Mouse (Mus musculus): Measurements from ENCODE around the gene Fgd3. TPM values are rescaled to one million over a fixed set of nuclear protein-coding genes. Genes with fewer than 3 reads are reported as not detected.

Fgd3 gene
- polyA plus RNA-seq, 1 experiment from 2014 or later = 0.37 TPM

DNA sequence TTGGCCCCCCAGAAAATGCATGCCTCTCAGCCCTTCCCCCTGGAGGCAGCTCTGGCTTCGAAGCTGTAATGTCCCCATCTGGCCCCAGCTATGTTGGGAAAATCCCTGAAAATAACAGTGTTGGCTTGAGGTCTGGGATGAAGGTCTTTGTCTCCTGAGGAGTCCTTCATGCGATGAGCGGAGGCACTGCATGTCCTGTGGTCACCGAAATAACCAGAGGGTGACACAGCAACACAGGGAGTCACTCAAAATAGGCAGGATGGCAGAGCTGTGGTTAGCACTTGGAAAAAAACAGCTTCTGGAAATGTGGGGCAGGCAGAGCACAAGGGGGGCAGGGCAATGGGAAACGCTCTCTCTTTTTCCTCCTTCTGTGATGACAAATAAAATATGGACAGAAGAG lies 2.1 kb upstream of the Fgd3 start:
- WGBS = 77% methylated on average over 5 of the region's 5 CpGs
- Histone ChIP-seq H3K36me3 (ENCODE audit: insufficient read depth, low read length) (no peaks in the 10 kb centered on the region), H3K27ac (ENCODE audit: low read length) (no peak overlapping the region), H3K4me1 (ENCODE audit: insufficient read depth, low read depth, low read length) (no peaks in the 10 kb centered on the region; the same call in 1 of the 2 replicates), H3K9me3 (ENCODE audit: low read length) (no peaks in the 10 kb centered on the region), H3K9ac (replicated peaks; ENCODE audit: low read depth) (no peak overlapping the region), H3K27me3 (replicated peaks; ENCODE audit: insufficient read depth, low read length) (no peaks in the 10 kb centered on the region), H3K4me2 (replicated peaks; ENCODE audit: low read depth, low read length) (no peak overlapping the region), H3K4me3 (ENCODE audit: low read depth, low read length) (no peak overlapping the region)
- DNase-seq (ENCODE audit: low spot score) (no peak), ATAC-seq (no peak)
- TF ChIP-seq EP300 (IDR thresholded peaks at IDR 0.05) (no peak), CTCF (IDR thresholded peaks at IDR 0.05) (no peak)

DNA sequence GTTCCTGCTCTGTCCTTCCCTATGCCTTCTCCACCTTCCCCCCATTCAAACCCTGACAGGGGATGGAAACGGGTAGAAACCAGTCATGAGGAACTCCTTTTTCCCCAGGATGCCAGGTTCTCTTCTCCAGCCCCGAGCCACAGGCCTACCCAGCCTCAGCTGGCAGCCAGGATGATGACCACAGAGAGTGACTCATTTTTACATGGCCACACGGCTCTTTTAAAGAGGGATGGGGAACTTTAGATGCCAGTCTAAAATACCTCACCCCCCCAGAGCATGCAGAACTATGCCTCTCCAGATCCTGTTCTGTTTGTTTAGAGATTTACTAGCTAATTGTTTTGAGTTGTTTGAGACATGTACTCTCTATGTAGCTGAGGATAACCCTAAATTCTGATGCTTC lies 1.3 kb upstream of the Fgd3 start:
- H3K4me3 ChIP-seq (ENCODE audit: low read depth, low read length) = no peak overlapping the region
- H3K9me3 ChIP-seq (ENCODE audit: low read length) = no peaks in the 10 kb centered on the region
- no peaks in the 10 kb centered on the region; the same call in 1 of the 2 replicates for H3K4me1 ChIP-seq (ENCODE audit: insufficient read depth, low read depth, low read length)
- no peak for TF ChIP-seq CTCF (IDR thresholded peaks at IDR 0.05)
- no peak for TF ChIP-seq EP300 (IDR thresholded peaks at IDR 0.05)
- H3K4me2 ChIP-seq (replicated peaks; ENCODE audit: low read depth, low read length) = no peak overlapping the region
- H3K9ac ChIP-seq (replicated peaks; ENCODE audit: low read depth) = no peak overlapping the region
- no peak for ATAC-seq
- H3K27me3 ChIP-seq (replicated peaks; ENCODE audit: insufficient read depth, low read length) = no peaks in the 10 kb centered on the region
- H3K27ac ChIP-seq (ENCODE audit: low read length) = no peak overlapping the region
- 57% methylated on average over 3 of the region's 3 CpGs for whole genome bisulfite sequencing
- no peak for DNase-seq (ENCODE audit: low spot score)
- H3K36me3 ChIP-seq (ENCODE audit: insufficient read depth, low read length) = no peaks in the 10 kb centered on the region

DNA sequence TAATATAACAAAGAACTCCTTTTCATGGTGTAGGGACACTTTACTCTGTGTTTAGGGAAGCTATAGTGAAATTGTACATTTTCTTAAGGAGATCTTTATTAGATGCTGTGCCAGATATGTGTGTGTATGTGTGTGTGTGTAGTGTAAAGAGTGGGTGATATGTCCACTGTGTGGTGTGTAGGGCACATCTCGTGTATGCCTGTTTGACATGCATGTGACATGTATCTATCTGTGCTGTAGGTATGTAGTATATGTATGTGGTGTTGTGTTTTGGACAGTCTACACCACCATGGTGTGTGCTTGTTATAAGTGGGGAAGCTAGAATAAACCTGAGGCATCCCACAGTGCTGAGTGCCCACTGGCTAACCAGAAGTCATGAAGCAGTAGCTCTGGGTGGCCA lies 403 bp upstream of the Fgd3 start:
- Histone ChIP-seq H3K27me3 (replicated peaks; ENCODE audit: insufficient read depth, low read length) (no peaks in the 10 kb centered on the region), H3K9me3 (ENCODE audit: low read length) (no peaks in the 10 kb centered on the region), H3K4me1 (ENCODE audit: insufficient read depth, low read depth, low read length) (no peaks in the 10 kb centered on the region; the same call in 1 of the 2 replicates), H3K27ac (ENCODE audit: low read length) (no peak overlapping the region), H3K9ac (replicated peaks; ENCODE audit: low read depth) (no peak overlapping the region), H3K4me3 (ENCODE audit: low read depth, low read length) (no peak overlapping the region), H3K36me3 (ENCODE audit: insufficient read depth, low read length) (no peaks in the 10 kb centered on the region), H3K4me2 (replicated peaks; ENCODE audit: low read depth, low read length) (peak overlapping the region; percentile 11; the same call in 1 of the 2 replicates)
- no peak for TF ChIP-seq CTCF (IDR thresholded peaks at IDR 0.05)
- no peak for TF ChIP-seq EP300 (IDR thresholded peaks at IDR 0.05)
- 56% methylated on average over 1 of the region's 1 CpGs for WGBS
- ATAC-seq (no peak), DNase-seq (ENCODE audit: low spot score) (no peak)

DNA sequence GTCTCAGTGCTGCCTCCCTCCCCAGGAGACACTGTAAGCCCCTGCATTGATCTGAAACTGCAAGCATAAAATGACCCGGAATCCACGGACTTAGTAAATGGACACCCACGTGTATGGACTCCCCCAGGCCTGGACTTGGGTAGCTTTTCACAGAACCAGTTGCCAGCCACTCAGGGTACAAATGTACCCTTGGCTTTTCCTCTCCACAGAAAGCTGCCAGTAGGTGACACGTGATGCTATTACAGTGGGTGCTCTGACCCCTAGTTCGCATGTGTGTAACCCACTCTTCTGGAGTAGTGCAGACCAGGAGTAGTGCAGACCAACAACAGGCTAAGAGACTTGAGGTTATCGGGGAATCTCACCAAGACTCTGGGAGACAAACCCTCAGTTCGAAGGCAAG lies 2.2 kb downstream of the Fgd3 start:
- no peak overlapping the region for H3K9ac ChIP-seq (replicated peaks; ENCODE audit: low read depth)
- no peaks in the 10 kb centered on the region for H3K9me3 ChIP-seq (ENCODE audit: low read length)
- WGBS = 89% methylated on average over 7 of the region's 7 CpGs
- H3K27ac ChIP-seq (ENCODE audit: low read length) = no peak overlapping the region
- H3K4me3 ChIP-seq (ENCODE audit: low read depth, low read length) = no peak overlapping the region
- DNase-seq (ENCODE audit: low spot score) = no peak
- no peaks in the 10 kb centered on the region for H3K36me3 ChIP-seq (ENCODE audit: insufficient read depth, low read length)
- H3K27me3 ChIP-seq (replicated peaks; ENCODE audit: insufficient read depth, low read length) = no peaks in the 10 kb centered on the region
- no peaks in the 10 kb centered on the region; the same call in 1 of the 2 replicates for H3K4me1 ChIP-seq (ENCODE audit: insufficient read depth, low read depth, low read length)
- no peak overlapping the region for H3K4me2 ChIP-seq (replicated peaks; ENCODE audit: low read depth, low read length)
- no peak for TF ChIP-seq EP300 (IDR thresholded peaks at IDR 0.05)
- no peak for TF ChIP-seq CTCF (IDR thresholded peaks at IDR 0.05)
- ATAC-seq = no peak

DNA sequence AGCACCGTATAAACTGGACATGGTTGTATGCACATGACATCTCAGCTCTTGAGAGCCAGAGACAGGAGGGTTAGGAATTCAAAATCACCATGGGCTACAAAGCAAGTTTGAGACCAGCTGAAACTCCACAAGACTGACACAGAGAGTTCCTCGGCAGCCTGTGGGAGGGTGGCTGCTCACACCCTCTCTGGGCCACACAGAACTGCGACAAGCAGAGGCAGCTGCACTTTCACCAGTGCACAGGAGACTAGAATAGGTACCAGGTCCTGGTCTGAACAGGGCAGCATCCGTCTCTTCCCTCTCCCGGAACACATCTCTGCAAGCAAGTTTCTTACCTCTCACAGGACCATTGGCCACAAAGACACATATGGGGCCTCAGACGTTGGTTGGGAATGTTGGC lies 2.6 kb downstream of the Fgd3 start:
- 82% methylated on average over 6 of the region's 6 CpGs for WGBS
- Histone ChIP-seq H3K4me2 (replicated peaks; ENCODE audit: low read depth, low read length) (no peak overlapping the region), H3K36me3 (ENCODE audit: insufficient read depth, low read length) (no peaks in the 10 kb centered on the region), H3K4me1 (ENCODE audit: insufficient read depth, low read depth, low read length) (no peaks in the 10 kb centered on the region; the same call in 1 of the 2 replicates), H3K27ac (ENCODE audit: low read length) (no peak overlapping the region), H3K27me3 (replicated peaks; ENCODE audit: insufficient read depth, low read length) (no peaks in the 10 kb centered on the region), H3K9ac (replicated peaks; ENCODE audit: low read depth) (no peak overlapping the region), H3K9me3 (ENCODE audit: low read length) (no peaks in the 10 kb centered on the region), H3K4me3 (ENCODE audit: low read depth, low read length) (no peak overlapping the region)
- ATAC-seq = no peak
- no peak for TF ChIP-seq EP300 (IDR thresholded peaks at IDR 0.05)
- no peak for TF ChIP-seq CTCF (IDR thresholded peaks at IDR 0.05)
- DNase-seq (ENCODE audit: low spot score) = no peak

- peak; percentile 53 for DNase-seq (ENCODE audit: low spot score)
- 41% methylated on average over 9 of the region's 9 CpGs for WGBS
- H3K27ac ChIP-seq (ENCODE audit: low read length) = no peak overlapping the region
These were observed 3.5 kb downstream of the Fgd3 start for GRCm38 (mm10) chr13:49316386-49317162.

More at GRCm38 (mm10) chr13:49316386-49317162, 3.5 kb downstream of the Fgd3 start:
- no peaks in the 10 kb centered on the region for H3K36me3 ChIP-seq (ENCODE audit: insufficient read depth, low read length)
- peak; percentile 64 for ATAC-seq
- no peak overlapping the region for H3K4me3 ChIP-seq (ENCODE audit: low read depth, low read length)
- H3K9me3 ChIP-seq (ENCODE audit: low read length) = no peaks in the 10 kb centered on the region
- no peak overlapping the region for H3K9ac ChIP-seq (replicated peaks; ENCODE audit: low read depth)
- no peaks in the 10 kb centered on the region; the same call in 1 of the 2 replicates for H3K4me1 ChIP-seq (ENCODE audit: insufficient read depth, low read depth, low read length)
- H3K4me2 ChIP-seq (replicated peaks; ENCODE audit: low read depth, low read length) = no peak overlapping the region
- H3K27me3 ChIP-seq (replicated peaks; ENCODE audit: insufficient read depth, low read length) = no peaks in the 10 kb centered on the region
- TF ChIP-seq CTCF (IDR thresholded peaks at IDR 0.05) (no peak), EP300 (IDR thresholded peaks at IDR 0.05) (peak; percentile 61)

All from lung, postnatal 0 days (tissue).